Mouse (Mus musculus) lung, embryonic 14.5 days (tissue): ENCODE data around the gene Yeats4. TPM values are rescaled to one million over a fixed set of nuclear protein-coding genes. Genes with fewer than 3 reads are reported as not detected.

Experiments
- ATAC-seq: fragments of 200-750 bp; cut with Nextera tagmentation; 2 replicates; pipeline ENCODE4 v1.8.0; 2017; ENCODE audit warnings: mild to moderate bottlenecking, moderate TSS enrichment, moderate library complexity; ENCODE audit not compliant: insufficient read depth
- DNase-seq: peaks from one replicate; pipeline ENCODE4 v3.0.0-alpha.2; 2015
- H3K27ac ChIP-seq: fragments of 300-500 bp; sonication (generic); 2 replicates; pipeline ENCODE4 v1.5.1; 2014; ENCODE audit warnings: low read depth, mild to moderate bottlenecking, moderate library complexity
- H3K27me3 ChIP-seq: fragments of 300-500 bp; sonication (generic); 2 replicates; pipeline ENCODE4 v1.6.1; 2014; ENCODE audit warnings: low read length, control low read depth; ENCODE audit not compliant: insufficient read depth
- H3K36me3 ChIP-seq: fragments of 300-500 bp; sonication (generic); 2 replicates; pipeline ENCODE4 v1.6.1; 2014; ENCODE audit warnings: control low read depth; ENCODE audit not compliant: insufficient read depth
- H3K4me1 ChIP-seq: fragments of 300-500 bp; sonication (generic); 2 replicates; pipeline ENCODE4 v1.6.1; 2014; ENCODE audit warnings: antibody characterized with exemption, control low read depth; ENCODE audit not compliant: insufficient read depth
- H3K4me2 ChIP-seq: fragments of 300-500 bp; sonication (generic); 2 replicates; pipeline ENCODE4 v1.6.1; 2014; ENCODE audit warnings: mild to moderate bottlenecking
- H3K4me3 ChIP-seq: fragments of 300-500 bp; sonication (generic); 2 replicates; pipeline ENCODE4 v1.5.1; 2014; ENCODE audit warnings: low read depth, low read length
- H3K9ac ChIP-seq: fragments of 300-500 bp; sonication (generic); 2 replicates; pipeline ENCODE4 v1.6.1; 2014
- H3K9me3 ChIP-seq: fragments of 300-500 bp; sonication (generic); 2 replicates; pipeline ENCODE4 v1.6.1; 2016; ENCODE audit warnings: low read depth, low read length, control low read depth
- CTCF ChIP-seq: IDR thresholded peaks from 2 replicates; pipeline ENCODE4 v1.5.1; 2016; ENCODE audit warnings: antibody characterized with exemption, low read depth
- WGBS: fragments of 180-500 bp; shearing (Covaris S2); extraction: QIAGEN DNeasy Blood & Tissue Kit; methylation state at CpG from one replicate; pipeline ENCODE4 v1.1.7; 2014; 5-methylcytosine and 5-hydroxymethylcytosine counted together
- polyA plus RNA-seq: library from polyadenylated mRNA; unstranded; fragments of >200 nt; fragmentation: Nextera tagmentation; extraction: Ambion mirVana; gene quantifications from 2 replicates; pipeline ENCODE4 v1.2.1, GENCODE M21; 2014

Gene Yeats4
- polyA plus RNA-seq, 1 experiment from 2014 or later, result 74.9 TPM

GRCm38 (mm10) chr10:117203558-117203981, 20.7 kb downstream of the Yeats4 start:
- peak; percentile 35 for TF ChIP-seq CTCF
- Histone ChIP-seq H3K27me3 (no peaks in the 10 kb centered on the region), H3K4me3 (no peak overlapping the region), H3K9ac (no peak overlapping the region), H3K9me3 (no peaks in the 10 kb centered on the region), H3K36me3 (no peaks in the 10 kb centered on the region), H3K27ac (no peak overlapping the region), H3K4me2 (peak overlapping the region; percentile 20; the same call in 1 of the 2 replicates), H3K4me1 (no peaks in the 10 kb centered on the region)
- ATAC-seq (peak; percentile 54; the same call in 1 of the 2 replicates), DNase-seq (peak; percentile 56)
- WGBS, result 31% methylated on average over 2 of the region's 2 CpGs

GRCm38 (mm10) chr10:117202981-117203557, 21.2 kb downstream of the Yeats4 start:
- peak overlapping the region; percentile 2; the same call in 1 of the 2 replicates for H3K9ac ChIP-seq
- no peaks in the 10 kb centered on the region for H3K4me1 ChIP-seq
- H3K27ac ChIP-seq, result no peak overlapping the region
- H3K27me3 ChIP-seq, result no peaks in the 10 kb centered on the region
- no peak overlapping the region for H3K4me3 ChIP-seq
- no peaks in the 10 kb centered on the region for H3K36me3 ChIP-seq
- ATAC-seq (no peak), DNase-seq (peak; percentile 52)
- WGBS, result 23% methylated on average over 17 of the region's 17 CpGs
- H3K4me2 ChIP-seq, result peak overlapping the region; percentile 20; the same call in 1 of the 2 replicates
- no peaks in the 10 kb centered on the region for H3K9me3 ChIP-seq
- TF ChIP-seq CTCF, result no peak

GRCm38 (mm10) chr10:117199701-117200100, 24.6 kb downstream of the Yeats4 start:
- H3K9ac ChIP-seq, result no peak overlapping the region
- H3K27me3 ChIP-seq, result no peaks in the 10 kb centered on the region
- ATAC-seq (no peak), DNase-seq (no peak)
- no peak overlapping the region for H3K4me2 ChIP-seq
- no peak for TF ChIP-seq CTCF
- no peaks in the 10 kb centered on the region for H3K36me3 ChIP-seq
- no peaks in the 10 kb centered on the region for H3K9me3 ChIP-seq
- H3K27ac ChIP-seq, result no peak overlapping the region
- WGBS, result 71% methylated on average over 3 of the region's 3 CpGs
- no peak overlapping the region for H3K4me3 ChIP-seq
- H3K4me1 ChIP-seq, result no peaks in the 10 kb centered on the region

- no peaks in the 10 kb centered on the region for H3K36me3 ChIP-seq
- no peak for ATAC-seq
- no peak overlapping the region for H3K4me2 ChIP-seq
- H3K27ac ChIP-seq, result no peak overlapping the region
- H3K4me3 ChIP-seq, result no peak overlapping the region
- 77% methylated on average over 3 of the region's 3 CpGs for WGBS
- no peak for DNase-seq
- no peaks in the 10 kb centered on the region for H3K27me3 ChIP-seq
- TF ChIP-seq CTCF, result no peak
- H3K9me3 ChIP-seq, result no peaks in the 10 kb centered on the region
- no peak overlapping the region for H3K9ac ChIP-seq
- no peaks in the 10 kb centered on the region for H3K4me1 ChIP-seq
Measured at GRCm38 (mm10) chr10:117196696-117197095, 27.6 kb downstream of the Yeats4 start.

GRCm38 (mm10) chr10:117195748-117196147, 28.6 kb downstream of the Yeats4 start:
- no peak overlapping the region for H3K4me3 ChIP-seq
- TF ChIP-seq CTCF, result no peak
- no peak overlapping the region for H3K27ac ChIP-seq
- 95% methylated on average over 4 of the region's 4 CpGs for WGBS
- no peak overlapping the region for H3K4me2 ChIP-seq
- H3K36me3 ChIP-seq, result no peaks in the 10 kb centered on the region
- ATAC-seq (no peak), DNase-seq (no peak)
- H3K4me1 ChIP-seq, result no peaks in the 10 kb centered on the region
- H3K9ac ChIP-seq, result no peak overlapping the region
- no peaks in the 10 kb centered on the region for H3K9me3 ChIP-seq
- no peaks in the 10 kb centered on the region for H3K27me3 ChIP-seq

GRCm38 (mm10) chr10:117195005-117195404, 29.3 kb downstream of the Yeats4 start:
- Histone ChIP-seq H3K9me3 (no peaks in the 10 kb centered on the region), H3K4me2 (no peak overlapping the region), H3K4me3 (no peak overlapping the region), H3K36me3 (no peaks in the 10 kb centered on the region), H3K27ac (no peak overlapping the region), H3K27me3 (no peaks in the 10 kb centered on the region), H3K4me1 (no peaks in the 10 kb centered on the region), H3K9ac (no peak overlapping the region)
- DNase-seq, result no peak
- WGBS, result 83% methylated on average over 12 of the region's 12 CpGs
- ATAC-seq, result no peak
- TF ChIP-seq CTCF, result no peak

GRCm38 (mm10) chr10:117193364-117193763, 30.9 kb downstream of the Yeats4 start:
- 74% methylated on average over 5 of the region's 5 CpGs for WGBS
- no peak overlapping the region for H3K27ac ChIP-seq
- H3K4me3 ChIP-seq, result no peak overlapping the region
- TF ChIP-seq CTCF, result no peak
- H3K4me1 ChIP-seq, result no peaks in the 10 kb centered on the region
- ATAC-seq, result no peak
- H3K9ac ChIP-seq, result no peak overlapping the region
- DNase-seq, result no peak
- no peaks in the 10 kb centered on the region for H3K36me3 ChIP-seq
- H3K4me2 ChIP-seq, result no peak overlapping the region
- no peaks in the 10 kb centered on the region for H3K9me3 ChIP-seq
- no peaks in the 10 kb centered on the region for H3K27me3 ChIP-seq
